10 mouse cellular contexts compared by ENCODE assay signal in genomic region chr12:4558475-4559279, GRCm38 (mm10). TPM values are rescaled to one million over a fixed set of nuclear protein-coding genes. Genes with fewer than 3 reads are reported as not detected.
DNase-seq lines count a peak whose midpoint lies in the region; ATAC-seq lines count a peak whose summit lies in the region.
"Had no signal": no experiment of that assay in that cellular context is flagged by ENCODE, and none has a peak within 500 bp of the region (broad histone marks: within the 10 kb centered on the region; RNA-seq: fewer than 3 reads in every experiment).

No protein-coding gene starts in this region.

- H3K9me3 ChIP-seq in intestine, embryonic 16.5 days (ENCODE audit: control insufficient read depth, low read length): no peaks in the 10 kb centered on the region
- no peaks in the 10 kb centered on the region for H3K9me3 ChIP-seq in liver, embryonic 12.5 days (replicated peaks)
- H3K9me3 ChIP-seq: hindbrain, embryonic 13.5 days; midbrain, embryonic 10.5 days had no signal

- H3K27ac ChIP-seq in intestine, embryonic 16.5 days (ENCODE audit: low read length): peak overlapping the region; percentile 31; the same call in 1 of the 2 replicates
- no peak overlapping the region for H3K27ac ChIP-seq in liver, embryonic 12.5 days
- H3K27ac ChIP-seq: hindbrain, embryonic 13.5 days; midbrain, embryonic 10.5 days had no signal

- peak; percentile 39 for DNase-seq in CD4-positive, CD25-positive, alpha-beta regulatory T cell, adult 2 months (ENCODE audit: low read depth, low spot score)
- peak; percentile 37 for DNase-seq in T-cell, adult 2 months (ENCODE audit: low spot score)
- DNase-seq in mesoderm, embryonic 11.5 days (ENCODE audit: low read depth, low spot score): peak; percentile 28
- DNase-seq in frontal cortex, adult 2 months (ENCODE audit: extremely low spot score in 1 of 2, low spot score in 1 of 2): no peak
- DNase-seq in embryo, embryonic 10.5 days (ENCODE audit: low spot score): no peak
- DNase-seq: cerebellum, postnatal 10 days had no signal

- H3K36me3 ChIP-seq in intestine, embryonic 16.5 days (ENCODE audit: control insufficient read depth, insufficient read depth, low read length): no peaks in the 10 kb centered on the region
- H3K36me3 ChIP-seq in liver, embryonic 12.5 days: no peaks in the 10 kb centered on the region
- H3K36me3 ChIP-seq: hindbrain, embryonic 13.5 days; midbrain, embryonic 10.5 days had no signal

- H3K4me1 ChIP-seq in intestine, embryonic 16.5 days (ENCODE audit: control insufficient read depth, insufficient read depth, low read length): no peaks in the 10 kb centered on the region
- H3K4me1 ChIP-seq in liver, embryonic 12.5 days: no peaks in the 10 kb centered on the region
- H3K4me1 ChIP-seq: hindbrain, embryonic 13.5 days; midbrain, embryonic 10.5 days had no signal

- no peaks in the 10 kb centered on the region for H3K27me3 ChIP-seq in intestine, embryonic 16.5 days (replicated peaks; ENCODE audit: control insufficient read depth, insufficient read depth, low read length)
- no peaks in the 10 kb centered on the region for H3K27me3 ChIP-seq in liver, embryonic 12.5 days (replicated peaks)
- H3K27me3 ChIP-seq: hindbrain, embryonic 13.5 days had no signal

- ATAC-seq in intestine, embryonic 16.5 days: peak; percentile 28; the same call in 1 of the 2 replicates
- ATAC-seq in liver, embryonic 12.5 days: no peak

- no peak overlapping the region for H3K4me3 ChIP-seq in intestine, embryonic 16.5 days (ENCODE audit: low read length)
- no peak overlapping the region for H3K4me3 ChIP-seq in liver, embryonic 12.5 days
- H3K4me3 ChIP-seq: hindbrain, embryonic 13.5 days; midbrain, embryonic 10.5 days had no signal

- H3K9ac ChIP-seq in intestine, embryonic 16.5 days (ENCODE audit: low read depth, low read length): no peak overlapping the region
- no peak overlapping the region for H3K9ac ChIP-seq in liver, embryonic 12.5 days
- H3K9ac ChIP-seq: hindbrain, embryonic 13.5 days had no signal

- H3K4me2 ChIP-seq in intestine, embryonic 16.5 days (ENCODE audit: low read depth, low read length): no peak overlapping the region
- H3K4me2 ChIP-seq in liver, embryonic 12.5 days: no peak overlapping the region
- H3K4me2 ChIP-seq: hindbrain, embryonic 13.5 days had no signal

- 61% methylated on average over 9 of the region's 9 CpGs for WGBS in intestine, embryonic 16.5 days
- WGBS in liver, embryonic 12.5 days (ENCODE audit: insufficient replicate concordance): 59% methylated on average over 9 of the region's 9 CpGs

RNA-seq across cellular contexts. Expression of gene Itsn2, which starts 33.8 kb away (rescaled TPM):
- polyA plus RNA-seq in intestine, embryonic 16.5 days (2015; fragmentation: Nextera tagmentation; extraction: Ambion mirVana): 30.4 and 32.9 TPM in 2 replicates
- 40.2 and 47.4 TPM in 2 replicates for polyA plus RNA-seq in frontal cortex, adult 2 months (2012; rRNA removed)
- 34.3 and 35.4 TPM in 2 replicates for polyA plus RNA-seq in liver, embryonic 12.5 days (2016; fragmentation: Nextera tagmentation; extraction: Ambion mirVana)

RNA-seq across cellular contexts. Expression of gene Gm3625, which starts 34.0 kb away (rescaled TPM):
- polyA plus RNA-seq in intestine, embryonic 16.5 days (2015; fragmentation: Nextera tagmentation; extraction: Ambion mirVana): not detected in 2 replicates
- not detected in 2 replicates for polyA plus RNA-seq in frontal cortex, adult 2 months (2012; rRNA removed)
- not detected in 2 replicates for polyA plus RNA-seq in liver, embryonic 12.5 days (2016; fragmentation: Nextera tagmentation; extraction: Ambion mirVana)
- polyA plus RNA-seq: hindbrain, embryonic 13.5 days; midbrain, embryonic 10.5 days had no signal

Comparison
In these comparisons a context has a peak if more than half of its experiments do, and no peak if none do; other contexts are left out.
1. DNase-seq: peak in CD4-positive, CD25-positive, alpha-beta regulatory T cell, adult 2 months (single experiment), T-cell, adult 2 months (single experiment) and mesoderm, embryonic 11.5 days (single experiment); none in frontal cortex, adult 2 months (0 of 2) and embryo, embryonic 10.5 days (single experiment).